Mouse (Mus musculus) layer of hippocampus, adult 2 months (tissue): ENCODE data around the gene Insrr. TPM values are rescaled to one million over a fixed set of nuclear protein-coding genes. Genes with fewer than 3 reads are reported as not detected.
"Not testable (repeated sequence)": the region's sequence is repeated elsewhere in the genome, so short reads cannot be mapped to it uniquely, and the experiment has no call there.

ENCODE experiments used
- DNase-seq, 2 experiments: peaks; one replicate each; pipeline ENCODE4 v3.0.0; 2022; ENCODE audit warnings: low spot score in 2 of 2
- H3K27ac ChIP-seq: fragments of 200-600 bp; 2 replicates; pipeline ENCODE4 v1.8.1; 2022
- H3K4me3 ChIP-seq: fragments of 200-600 bp; 2 replicates; pipeline ENCODE4 v1.8.1; 2022; ENCODE audit warnings: mild to moderate bottlenecking
- CTCF ChIP-seq: fragments of 200-600 bp; conservative IDR thresholded peaks from 2 replicates; pipeline ENCODE4 v1.8.1; 2022; ENCODE audit warnings: antibody characterized with exemption, mild to moderate bottlenecking, moderate library complexity
- total RNA-seq, 2 experiments: library from RNA; stranded (reverse); gene quantifications; 2 replicates each; pipeline ENCODE4 v1.2.3; 2021

Insrr gene
- total RNA-seq, 2 experiments from 2014 or later: 0.18 to 0.39 TPM

DNA sequence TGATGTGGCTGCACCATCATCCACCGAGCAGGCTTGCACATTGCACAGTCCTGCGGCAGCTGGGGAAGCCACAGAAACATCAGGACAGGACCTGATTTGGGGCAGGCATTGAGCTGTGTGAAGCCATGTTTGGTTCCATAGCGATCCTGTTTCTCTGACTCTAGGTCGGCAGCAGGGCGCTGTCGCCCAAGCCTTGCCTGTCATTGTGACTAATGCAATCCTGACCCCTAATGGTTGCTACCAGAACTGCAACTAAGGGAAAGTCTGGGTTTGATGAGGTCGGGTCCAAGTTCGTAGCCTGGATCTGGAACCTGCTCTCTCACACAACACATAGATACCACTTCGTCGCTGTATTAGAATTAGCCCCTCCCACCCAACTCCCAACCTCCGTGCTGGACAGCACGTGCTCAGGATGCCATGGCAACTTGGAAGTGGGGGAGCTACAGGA is 19.9 kb downstream of the Insrr start:
- TF ChIP-seq CTCF: peak; percentile 93
- DNase-seq: peak; percentile 63 to 83
- H3K4me3 ChIP-seq: no peak overlapping the region

DNA sequence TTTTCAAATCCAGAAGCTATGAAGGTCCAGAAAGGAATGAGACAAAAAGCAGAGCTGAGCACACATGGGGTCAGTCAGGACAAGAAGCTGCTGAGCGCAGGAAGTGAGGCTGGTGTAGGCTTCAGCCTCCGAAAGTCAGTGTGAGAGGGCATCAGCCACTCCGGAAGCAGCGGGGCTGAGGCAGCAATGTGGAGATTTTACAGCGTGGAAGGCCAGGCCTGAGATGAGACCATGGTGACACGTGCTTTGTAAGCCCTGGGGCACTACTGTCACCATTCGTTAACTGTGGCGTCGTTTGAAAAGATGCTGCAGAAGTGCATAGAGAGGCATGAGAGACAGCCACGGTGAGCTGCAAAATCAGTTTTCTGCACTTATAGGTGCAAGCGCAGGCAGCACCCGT is 21.5 kb downstream of the Insrr start:
- no peak for DNase-seq
- no peak for TF ChIP-seq CTCF
- Histone ChIP-seq H3K4me3 (no peak overlapping the region), H3K27ac (no peak overlapping the region)

More for the DNA sequence above, 19.9 kb downstream of the Insrr start:
- H3K27ac ChIP-seq: no peak overlapping the region

DNA sequence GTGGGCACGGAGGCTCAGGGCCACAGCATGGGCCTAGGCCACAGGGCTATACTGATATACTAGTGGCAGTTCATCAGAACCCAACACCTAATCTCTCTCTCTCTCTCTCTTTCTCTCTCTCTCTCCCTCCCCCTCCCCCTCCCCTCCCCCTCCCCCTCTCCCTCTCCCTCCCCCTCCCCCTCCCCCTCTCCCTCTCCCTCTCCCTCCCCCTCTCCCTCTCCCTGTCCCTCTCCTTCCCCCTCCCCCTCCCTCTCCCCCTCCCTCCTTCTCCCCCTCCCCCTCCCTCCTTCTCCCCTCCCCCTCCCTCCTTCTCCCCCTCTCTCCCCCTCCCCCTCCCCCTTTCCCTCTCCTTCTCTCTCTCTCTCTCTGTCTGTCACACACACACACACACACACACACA is 27.5 kb downstream of the Insrr start, which contains the start of gene Pear1:
Gene Pear1 (minus strand): TSS at position 101 of the 400 bp plus-strand sequence.
- H3K4me3 ChIP-seq, DNase-seq, H3K27ac ChIP-seq: not testable (repeated sequence)

DNA sequence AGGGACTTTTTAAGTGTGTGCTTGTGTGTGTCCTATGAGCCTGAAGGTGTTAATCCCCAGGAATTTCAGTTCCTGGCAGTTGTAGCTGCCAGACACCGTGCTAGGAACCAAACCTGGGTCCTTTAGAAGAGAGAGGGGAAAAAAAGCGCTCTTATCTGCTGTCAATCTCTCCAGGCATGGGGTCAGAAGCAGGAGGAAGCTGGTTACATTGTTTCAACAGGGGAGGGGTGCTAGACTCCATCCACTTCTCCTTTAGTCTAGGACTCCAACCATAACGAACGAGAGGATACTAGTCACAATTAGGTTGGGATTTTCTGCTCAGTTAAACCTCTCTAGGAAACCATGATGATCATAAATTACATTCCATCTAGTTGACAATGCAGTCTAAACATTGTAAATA is 31.7 kb downstream of the Insrr start:
- H3K27ac ChIP-seq: no peak overlapping the region
- H3K4me3 ChIP-seq: no peak overlapping the region
- no peak for TF ChIP-seq CTCF
- DNase-seq: no peak

DNA sequence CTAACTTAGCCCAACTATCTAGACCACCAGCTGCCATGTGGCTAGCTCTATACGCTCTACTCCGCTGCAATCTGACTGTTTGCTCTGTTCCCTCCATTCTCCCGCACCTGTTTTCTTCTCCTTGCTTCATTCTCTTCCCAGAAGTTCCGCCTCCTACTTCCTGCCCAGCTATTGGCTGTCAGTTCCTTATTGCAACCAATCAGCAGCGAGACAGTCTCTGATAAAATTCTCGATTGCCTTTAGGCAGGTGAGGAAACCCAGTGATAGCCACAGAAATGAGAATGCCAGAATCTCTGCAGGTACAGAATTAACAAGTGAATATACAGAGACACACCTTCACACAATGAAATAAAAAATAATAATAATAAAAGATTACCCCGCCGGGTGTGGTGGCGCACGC is 32.3 kb downstream of the Insrr start:
- no peak for TF ChIP-seq CTCF
- no peak overlapping the region for H3K4me3 ChIP-seq
- no peak overlapping the region for H3K27ac ChIP-seq
- no peak for DNase-seq

DNA sequence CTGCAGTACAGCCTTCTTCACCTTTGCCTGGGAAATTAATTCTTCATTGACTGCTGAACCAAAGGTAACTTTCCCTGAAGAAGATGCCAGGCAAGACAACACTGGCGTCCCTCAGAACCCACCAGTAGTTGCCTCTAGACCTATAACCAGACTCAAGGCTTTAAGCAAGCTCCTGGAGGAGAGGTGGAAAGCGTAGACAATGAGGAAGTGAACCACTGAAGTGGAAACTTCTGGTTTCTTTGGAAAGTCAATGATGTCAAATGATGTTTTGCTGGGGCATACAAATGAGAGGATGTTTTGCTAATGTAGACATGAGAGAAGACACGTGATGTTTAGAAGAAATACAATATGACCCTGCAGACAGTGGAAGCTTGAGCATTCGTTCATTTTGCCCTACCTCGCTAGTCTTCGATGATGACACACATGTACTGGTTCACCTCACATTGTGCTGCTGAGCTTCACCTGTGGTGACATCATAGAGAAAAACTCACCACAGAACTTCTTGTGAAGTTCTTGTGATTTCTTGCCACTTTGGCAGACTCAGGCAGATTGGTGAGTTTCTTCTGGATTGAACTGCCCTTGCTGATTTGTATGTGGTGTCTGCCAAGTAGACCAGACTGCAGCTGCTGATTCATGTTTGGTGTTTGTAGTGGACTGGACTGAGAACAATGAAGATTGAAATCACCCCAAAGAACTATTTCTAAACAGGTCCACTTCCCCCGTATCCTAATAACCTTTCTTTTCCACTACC is 35.5 kb downstream of the Insrr start:
- TF ChIP-seq CTCF: no peak
- Histone ChIP-seq H3K27ac (no peak overlapping the region), H3K4me3 (no peak overlapping the region)
- DNase-seq: no peak

DNA sequence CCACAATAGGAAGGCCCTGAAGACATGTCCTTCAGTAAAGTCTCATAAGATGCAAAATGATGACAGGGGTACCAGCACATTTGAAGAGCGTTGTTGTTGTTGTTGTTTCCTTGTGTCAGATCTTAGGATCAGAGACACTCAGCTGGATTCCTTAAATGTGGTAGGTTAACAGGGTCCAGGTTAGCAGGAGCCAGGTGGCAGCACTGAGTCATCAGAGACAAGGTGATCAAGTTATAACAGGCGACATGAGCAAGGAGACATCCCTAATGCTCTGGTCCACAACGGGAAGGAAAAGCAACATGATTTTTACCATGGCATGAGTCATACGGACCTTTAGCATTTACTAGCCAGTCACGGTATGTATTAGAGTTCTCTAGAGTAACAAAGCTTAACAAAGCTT is 36.7 kb downstream of the Insrr start:
- H3K4me3 ChIP-seq: no peak overlapping the region
- H3K27ac ChIP-seq: no peak overlapping the region
- TF ChIP-seq CTCF: peak; percentile 33
- DNase-seq: no peak

DNA sequence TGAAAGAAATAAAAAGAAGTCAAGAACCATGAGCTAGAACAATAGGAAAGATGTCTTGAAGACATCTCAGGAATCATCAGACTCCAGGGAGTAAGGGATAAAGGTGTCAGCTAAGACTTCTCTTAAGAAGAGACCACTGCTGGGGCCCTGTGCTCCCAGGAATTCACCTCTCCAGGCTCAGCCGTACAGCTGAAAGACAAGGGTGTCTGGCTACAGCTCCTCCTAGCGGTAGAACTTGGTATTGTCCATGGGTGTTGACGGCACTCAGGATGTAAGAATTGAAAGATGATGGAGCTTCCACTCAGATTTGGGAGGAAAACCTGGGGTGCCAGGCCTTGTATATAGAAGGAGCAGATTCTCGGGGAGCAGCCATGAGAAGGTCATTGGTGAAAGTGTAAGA is 41.9 kb downstream of the Insrr start:
- peak; percentile 99 for TF ChIP-seq CTCF

DNA sequence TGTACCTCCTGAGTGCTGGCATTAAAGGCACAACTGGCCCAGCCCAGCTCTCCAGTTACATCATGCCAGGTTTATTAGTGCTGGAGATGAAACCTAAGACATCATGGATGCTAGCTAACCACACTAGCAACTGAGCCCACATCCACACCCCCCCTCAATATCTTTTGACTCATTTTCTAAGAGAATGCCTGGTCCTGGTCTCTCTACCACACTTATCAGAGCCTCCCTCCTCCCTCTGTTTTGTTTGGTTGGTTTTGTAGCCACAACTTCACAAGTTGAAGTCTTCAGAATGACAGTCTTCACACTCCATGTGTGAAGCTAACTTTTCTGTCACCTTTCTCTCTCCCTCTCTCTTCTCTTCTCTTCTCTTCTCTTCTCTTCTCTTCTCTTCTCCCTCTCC is 44.1 kb downstream of the Insrr start:
- no peak overlapping the region for H3K4me3 ChIP-seq
- no peak for TF ChIP-seq CTCF
- H3K27ac ChIP-seq: no peak overlapping the region
- no peak for DNase-seq

More for the DNA sequence above, 41.9 kb downstream of the Insrr start:
- Histone ChIP-seq H3K27ac (no peak overlapping the region), H3K4me3 (no peak overlapping the region)
- peak; percentile 49 to 90 for DNase-seq

DNA sequence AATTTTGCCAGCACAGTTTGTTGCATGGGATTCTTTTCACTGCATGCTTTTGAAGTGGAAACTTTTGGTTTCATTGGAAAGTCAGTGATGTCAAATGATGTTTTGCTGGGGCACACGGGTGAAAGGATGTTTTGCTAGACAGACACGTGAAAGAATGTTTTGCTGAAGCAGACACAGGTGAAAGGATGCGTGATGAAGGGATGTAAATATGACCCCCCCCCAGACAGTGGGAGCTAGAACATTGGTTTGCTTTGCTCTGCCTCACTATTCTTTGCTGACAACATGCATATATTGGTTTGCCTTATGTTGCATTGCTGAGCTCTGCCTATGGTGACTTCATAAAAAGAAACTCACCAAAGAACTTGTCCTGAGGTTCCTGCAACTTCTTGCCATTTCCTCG is 48.2 kb downstream of the Insrr start:
- no peak for DNase-seq
- no peak overlapping the region for H3K27ac ChIP-seq
- TF ChIP-seq CTCF: no peak
- no peak overlapping the region for H3K4me3 ChIP-seq

DNA sequence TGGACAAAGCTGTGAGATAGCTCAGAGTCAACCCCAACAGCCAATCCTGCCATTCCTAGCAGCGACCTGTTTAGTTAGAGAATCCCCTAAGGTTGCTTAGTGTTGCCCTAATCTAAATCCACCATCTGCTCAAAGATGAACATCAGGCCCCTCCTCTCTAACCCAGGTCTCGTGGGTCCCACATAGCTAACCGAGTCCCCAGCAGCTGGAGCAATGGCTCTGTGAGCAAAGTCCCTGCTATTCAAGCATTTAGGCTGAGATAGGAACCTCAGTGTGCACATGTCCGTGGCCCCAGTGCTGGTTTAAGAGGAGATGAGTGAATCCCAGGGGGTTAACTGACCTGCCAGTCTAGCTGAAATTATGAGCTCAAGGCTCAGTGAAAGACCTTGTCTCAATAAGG is 49.4 kb downstream of the Insrr start:
- no peak for TF ChIP-seq CTCF
- no peak overlapping the region for H3K4me3 ChIP-seq
- no peak for DNase-seq
- no peak overlapping the region for H3K27ac ChIP-seq

DNA sequence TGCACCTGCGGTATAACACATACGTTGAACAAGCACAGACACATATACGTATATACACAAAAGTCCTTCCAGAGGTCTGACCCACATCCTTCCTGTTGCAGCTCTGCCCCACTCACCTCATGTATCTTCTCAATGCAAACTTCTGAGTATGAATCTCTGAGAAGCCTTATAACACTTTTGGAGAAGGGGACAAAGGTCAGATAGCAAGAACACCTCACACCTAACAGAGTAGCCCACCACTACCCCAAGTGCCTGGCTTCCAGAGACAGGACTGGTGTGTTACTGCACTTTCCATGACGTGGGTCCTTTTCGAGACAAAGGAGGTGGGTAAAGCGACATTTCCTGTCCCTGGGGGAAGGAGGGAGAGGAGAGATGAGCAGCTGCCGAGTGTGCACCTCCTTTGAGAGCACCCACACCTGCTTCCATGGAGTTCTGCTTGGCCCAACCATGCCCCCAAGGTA is 49.9 kb downstream of the Insrr start, which contains the start of gene Sh2d2a:
Gene Sh2d2a (plus strand): TSS at position 106 of the 461 bp plus-strand sequence.
- no peak for TF ChIP-seq CTCF
- DNase-seq: no peak
- H3K4me3 ChIP-seq: no peak within 1 kb of the TSS
- H3K27ac ChIP-seq: no peak within 1 kb of the TSS

DNA sequence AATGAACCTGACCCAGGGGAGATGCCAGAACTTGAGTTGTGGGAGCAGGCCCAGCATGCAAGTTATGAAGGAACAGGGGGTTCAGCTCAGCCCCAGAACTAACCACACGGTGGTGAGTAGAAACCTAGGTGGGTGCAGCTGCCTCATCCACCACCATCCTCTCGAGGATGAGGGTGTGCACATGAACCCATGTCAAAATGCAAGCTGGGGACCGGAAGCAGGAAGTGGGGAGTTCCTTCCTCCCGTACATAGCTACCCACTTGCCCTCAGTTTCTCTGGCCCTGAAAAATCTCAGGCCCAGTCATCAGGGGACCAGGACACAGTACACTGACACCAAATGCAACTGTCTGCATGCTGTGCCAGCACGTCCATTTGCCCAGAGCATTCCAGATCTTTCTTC is 50.9 kb downstream of the Insrr start:
- no peak for DNase-seq
- no peak for TF ChIP-seq CTCF
- H3K4me3 ChIP-seq: no peak overlapping the region
- H3K27ac ChIP-seq: no peak overlapping the region

DNA sequence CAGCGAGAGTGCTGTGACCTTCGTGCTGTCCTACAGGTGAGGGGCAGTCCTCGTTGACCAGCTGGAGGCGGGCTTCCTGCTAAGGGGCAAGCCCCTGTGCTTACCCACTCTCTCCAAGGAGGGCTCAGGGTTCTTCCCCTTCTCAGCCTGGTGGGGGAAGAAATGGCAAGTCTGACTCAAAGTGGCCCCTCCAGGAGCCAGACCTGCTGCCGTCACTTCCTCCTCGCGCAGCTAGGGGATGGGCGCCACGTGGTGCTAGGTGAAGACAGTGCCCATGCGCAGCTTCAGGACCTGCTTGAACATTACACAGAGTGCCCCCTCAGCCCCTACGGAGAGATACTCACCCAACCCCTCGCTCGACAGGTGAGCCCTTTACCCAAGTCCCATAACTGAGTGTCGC is 52.4 kb downstream of the Insrr start:
- H3K4me3 ChIP-seq: no peak overlapping the region

More for the DNA sequence above, 52.4 kb downstream of the Insrr start:
- no peak overlapping the region for H3K27ac ChIP-seq
- TF ChIP-seq CTCF: no peak
- DNase-seq: no peak
